Comparison of ENCODE assay signal across 10 mouse cellular contexts in the genomic region with DNA sequence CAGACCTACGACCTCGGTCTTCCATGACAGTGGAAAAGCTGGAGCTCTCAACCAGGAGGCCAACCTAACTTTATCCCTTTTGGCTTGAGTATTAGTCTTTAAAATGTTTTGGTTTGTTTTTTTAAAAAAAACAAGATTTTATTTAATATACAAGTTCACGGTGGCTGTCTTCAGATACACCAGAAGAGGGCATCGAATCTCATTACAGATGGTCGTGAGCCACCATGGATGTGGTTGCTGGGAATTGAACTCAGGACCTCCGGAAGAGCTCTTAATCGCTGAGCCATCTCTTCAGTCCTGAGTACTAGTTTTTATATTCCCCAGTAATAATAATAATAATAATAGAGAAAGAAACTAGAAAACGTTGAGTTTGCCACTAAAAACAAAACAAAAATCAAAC. TPM values are rescaled to one million over a fixed set of nuclear protein-coding genes. Genes with fewer than 3 reads are reported as not detected.
DNase-seq lines count a peak whose midpoint lies in the region; ATAC-seq and TF ChIP-seq lines count a peak whose summit lies in the region.
"Had no signal": no experiment of that assay in that cellular context is flagged by ENCODE, and none has a peak within 500 bp of the region (broad histone marks: within the 10 kb centered on the region; RNA-seq: fewer than 3 reads in every experiment).

No protein-coding gene starts in this region.

- peaks cover 12% of the 10 kb centered on the region for H3K36me3 ChIP-seq in heart, embryonic 11.5 days (ENCODE audit: control insufficient read depth, insufficient read depth, low read length)
- peaks cover 23 to 47% of the 10 kb centered on the region in 2 experiments for H3K36me3 ChIP-seq in CH12.LX (replicated peaks in 1 of 2; ENCODE audit: control insufficient read depth in 1 of 2, insufficient read depth in 1 of 2, low read length in 1 of 2)
- H3K36me3 ChIP-seq in forebrain, embryonic 14.5 days (ENCODE audit: control insufficient read depth, insufficient read depth, low read length) = peaks cover 41% of the 10 kb centered on the region
- peaks cover 51% of the 10 kb centered on the region for H3K36me3 ChIP-seq in liver, embryonic 15.5 days (replicated peaks)

- H3K27ac ChIP-seq in heart, embryonic 11.5 days (ENCODE audit: low read depth, low read length) = no peak overlapping the region
- H3K27ac ChIP-seq in CH12.LX (ENCODE audit: insufficient read depth, low read depth) = no peak overlapping the region
- H3K27ac ChIP-seq in forebrain, embryonic 14.5 days (ENCODE audit: low read depth, low read length) = no peak overlapping the region
- no peak overlapping the region for H3K27ac ChIP-seq in liver, embryonic 15.5 days (replicated peaks)

- in situ Hi-C loops in CH12.LX (cut with MboI; ENCODE audit: low pct_ligation_motif_present, low pct_unique_long_range_greater_than_20kb, low sequenced_read_pairs) = no loop called here

- H3K4me3 ChIP-seq in heart, embryonic 11.5 days (ENCODE audit: low read depth, low read length) = peak overlapping the region; percentile 90
- peak overlapping the region; percentile 35 to 93 (median 86) for H3K4me3 ChIP-seq in CH12.LX (replicated peaks in 1 of 3; ENCODE audit: low read depth in 2 of 3, low read length in 2 of 3, poor library complexity in 1 of 3)
- H3K4me3 ChIP-seq in forebrain, embryonic 14.5 days (ENCODE audit: low read depth, low read length) = peak overlapping the region; percentile 100
- peak overlapping the region; percentile 95 for H3K4me3 ChIP-seq in liver, embryonic 15.5 days (replicated peaks)

- H3K4me2 ChIP-seq in heart, embryonic 11.5 days = peak overlapping the region; percentile 68
- H3K4me2 ChIP-seq in CH12.LX (ENCODE audit: insufficient read depth, low read depth, poor library complexity, severe bottlenecking) = peak overlapping the region; percentile 97
- H3K4me2 ChIP-seq in forebrain, embryonic 14.5 days (ENCODE audit: low read length) = peak overlapping the region; percentile 55
- H3K4me2 ChIP-seq in liver, embryonic 15.5 days = peak overlapping the region; percentile 82

- 0 out of 2 replicates have a peak overlapping the region, but pooled peaks have one; percentile 10 for H3K9ac ChIP-seq in heart, embryonic 11.5 days (ENCODE audit: low read depth, low read length)
- H3K9ac ChIP-seq in CH12.LX (ENCODE audit: insufficient read depth, low read depth) = peak overlapping the region; percentile 90
- H3K9ac ChIP-seq in forebrain, embryonic 14.5 days (ENCODE audit: low read length) = no peak overlapping the region
- H3K9ac ChIP-seq in liver, embryonic 15.5 days = peak overlapping the region; percentile 97; the same call in 1 of the 2 replicates

- DNase-seq in heart, adult 9 months (ENCODE audit: low spot score in 2 of 2) = no peak
- DNase-seq in CH12.LX (ENCODE audit: extremely low read depth) = peak; percentile 12
- DNase-seq in forebrain, embryonic 14.5 days (ENCODE audit: low spot score) = no peak
- DNase-seq in gastrocnemius, postnatal 25 days = no peak
- DNase-seq in layer of hippocampus, postnatal 25 days (ENCODE audit: extremely low spot score in 1 of 2, low spot score in 1 of 2) = no peak
- no peak for DNase-seq in yolk sac, embryonic 10.5 days (ENCODE audit: low spot score)
- DNase-seq: cerebellum, postnatal 36 days had no signal

- no peaks in the 10 kb centered on the region for H3K27me3 ChIP-seq in heart, embryonic 11.5 days (ENCODE audit: control insufficient read depth, insufficient read depth, low read length)
- no peaks in the 10 kb centered on the region for H3K27me3 ChIP-seq in CH12.LX (replicated peaks)
- H3K27me3 ChIP-seq in forebrain, embryonic 14.5 days (replicated peaks; ENCODE audit: control insufficient read depth, insufficient read depth, low read length) = no peaks in the 10 kb centered on the region
- no peaks in the 10 kb centered on the region for H3K27me3 ChIP-seq in liver, embryonic 15.5 days

- H3K4me1 ChIP-seq in heart, embryonic 11.5 days (ENCODE audit: control insufficient read depth, insufficient read depth, low read length) = peaks cover 16% of the 10 kb centered on the region
- peaks cover 15 to 36% of the 10 kb centered on the region in 2 experiments for H3K4me1 ChIP-seq in CH12.LX (ENCODE audit: control insufficient read depth in 1 of 2, insufficient read depth in 2 of 2)
- H3K4me1 ChIP-seq in forebrain, embryonic 14.5 days (ENCODE audit: control insufficient read depth, insufficient read depth, low read length) = peaks cover 21% of the 10 kb centered on the region
- H3K4me1 ChIP-seq in liver, embryonic 15.5 days (replicated peaks) = peaks cover 45% of the 10 kb centered on the region

- dilution Hi-C loops in CH12.LX (cut with MboI; ENCODE audit: extremely low pct_ligation_motif_present, extremely low pct_unique_long_range_greater_than_20kb, low sequenced_read_pairs) = no loop called here

- no peaks in the 10 kb centered on the region for H3K9me3 ChIP-seq in heart, embryonic 11.5 days (replicated peaks; ENCODE audit: control insufficient read depth, low read length)
- H3K9me3 ChIP-seq in CH12.LX (replicated peaks; ENCODE audit: low read length) = no peaks in the 10 kb centered on the region
- H3K9me3 ChIP-seq in forebrain, embryonic 14.5 days (replicated peaks; ENCODE audit: control insufficient read depth, low read length) = no peaks in the 10 kb centered on the region
- H3K9me3 ChIP-seq in liver, embryonic 15.5 days (replicated peaks) = no peaks in the 10 kb centered on the region

- TF ChIP-seq POLR2A in CH12.LX (IDR thresholded peaks at IDR 0.05; ENCODE audit: low read depth, low read length) = no peak

- H3K79me2 ChIP-seq in CH12.LX (replicated peaks; ENCODE audit: control insufficient read depth, extremely low read depth, insufficient read depth, poor library complexity, severe bottlenecking) = peaks cover 57% of the 10 kb centered on the region

- no peak for ATAC-seq in heart, embryonic 11.5 days (replicated peaks; ENCODE audit: insufficient number of reproducible peaks, low FRiP score, low TSS enrichment)
- no peak for ATAC-seq in forebrain, embryonic 14.5 days
- no peak for ATAC-seq in liver, embryonic 15.5 days (ENCODE audit: insufficient read depth)

- TF ChIP-seq CTCF in CH12.LX (conservative IDR thresholded peaks at IDR 0.05 in 1 of 2, IDR thresholded peaks at IDR 0.05 in 1 of 2; ENCODE audit: low read depth in 2 of 2, low read length in 2 of 2) = peak in 1 of 2 experiments; percentile 26; a peak in 2 of 4 replicates

- TF ChIP-seq EP300 in CH12.LX (IDR thresholded peaks at IDR 0.05; ENCODE audit: low read length) = no peak

- 66% methylated on average over 8 of the region's 8 CpGs for WGBS in heart, embryonic 11.5 days (ENCODE audit: insufficient replicate concordance)
- WGBS in forebrain, embryonic 14.5 days = 62% methylated on average over 8 of the region's 8 CpGs
- 55% methylated on average over 8 of the region's 8 CpGs for WGBS in liver, embryonic 15.5 days (ENCODE audit: insufficient replicate concordance)

- no peak for TF ChIP-seq RAD21 in CH12.LX (IDR thresholded peaks at IDR 0.05; ENCODE audit: low read depth, low read length)

TF ChIP-seq in CH12.LX, 34 proteins besides CTCF, POLR2A, EP300 and RAD21 (continues in another document):
- TF ChIP-seq MAFK (IDR thresholded peaks at IDR 0.05; ENCODE audit: insufficient replicate concordance, low read length) (no peak), RCOR1 (conservative IDR thresholded peaks at IDR 0.05; ENCODE audit: low read depth, low read length) (no peak), ZC3H11A (IDR thresholded peaks at IDR 0.05; ENCODE audit: low read depth, low read length) (no peak), ZNF384 (IDR thresholded peaks at IDR 0.05; ENCODE audit: low read depth, low read length) (no peak; the same call in 1 of the 2 replicates), GABPA (IDR thresholded peaks at IDR 0.05; ENCODE audit: insufficient replicate concordance, low read depth, low read length) (no peak)

RNA-seq across cellular contexts. Expression of gene Mgea5, which starts 2.0 kb away (rescaled TPM):
- 40.2 and 48.3 TPM in 2 replicates for polyA plus RNA-seq in heart, embryonic 11.5 days (2014; fragmentation: Nextera tagmentation; extraction: Ambion mirVana)
- total RNA-seq in CH12.LX (2012; rRNA removed) = 63.9 and 69.8 TPM in 2 replicates
- total RNA-seq in CH12.LX (2014; rRNA removed) = 69.4 and 78.7 TPM in 2 replicates
- 66.4 and 68.7 TPM in 2 replicates for polyA plus RNA-seq in CH12.LX (2012; ENCODE audit: insufficient read length, low read depth)
- polyA plus RNA-seq in forebrain, embryonic 14.5 days (2014; fragmentation: Nextera tagmentation; extraction: Ambion mirVana) = 70.2 and 77.0 TPM in 2 replicates
- polyA plus RNA-seq in liver, embryonic 15.5 days (2015; fragmentation: Nextera tagmentation; extraction: Ambion mirVana) = 16.9 and 20.2 TPM in 2 replicates
- total RNA-seq in gastrocnemius, postnatal 25 days (2021) = 10 to 100 TPM; 28.2 to 29.1 TPM
- 100 to 1,000 TPM; 147 to 148 TPM for total RNA-seq in layer of hippocampus, postnatal 25 days (2021)

RNA-seq across cellular contexts. Expression of gene Npm3, which starts 32.3 kb away (rescaled TPM):
- polyA plus RNA-seq in heart, embryonic 11.5 days (2014; fragmentation: Nextera tagmentation; extraction: Ambion mirVana) = 11.4 and 13.6 TPM in 2 replicates
- total RNA-seq in CH12.LX (2012; rRNA removed) (189 and 220 TPM in 2 replicates), CH12.LX (2014; rRNA removed) (225 and 248 TPM in 2 replicates)
- 237 TPM in 2 replicates for polyA plus RNA-seq in CH12.LX (2012; ENCODE audit: insufficient read length, low read depth)
- polyA plus RNA-seq in forebrain, embryonic 14.5 days (2014; fragmentation: Nextera tagmentation; extraction: Ambion mirVana) = 11.7 and 12.7 TPM in 2 replicates
- polyA plus RNA-seq in liver, embryonic 15.5 days (2015; fragmentation: Nextera tagmentation; extraction: Ambion mirVana) = 5.8 and 6.4 TPM in 2 replicates
- total RNA-seq in gastrocnemius, postnatal 25 days (2021) = 10 to 100 TPM; 10.1 to 12.5 TPM
- total RNA-seq in layer of hippocampus, postnatal 25 days (2021) = 10 to 100 TPM; 10.4 to 10.9 TPM

RNA-seq across cellular contexts. Expression of gene Kcnip2, which starts 34.2 kb away (rescaled TPM):
- polyA plus RNA-seq in heart, embryonic 11.5 days (2014; fragmentation: Nextera tagmentation; extraction: Ambion mirVana) = 0.45 and 0.66 TPM in 2 replicates
- total RNA-seq in CH12.LX (2012; rRNA removed) (not detected in 2 replicates), CH12.LX (2014; rRNA removed) (not detected in 2 replicates)
- not detected in 2 replicates for polyA plus RNA-seq in CH12.LX (2012; ENCODE audit: insufficient read length, low read depth)
- 4.6 and 6.8 TPM in 2 replicates for polyA plus RNA-seq in forebrain, embryonic 14.5 days (2014; fragmentation: Nextera tagmentation; extraction: Ambion mirVana)
- polyA plus RNA-seq in liver, embryonic 15.5 days (2015; fragmentation: Nextera tagmentation; extraction: Ambion mirVana) = 2.4 and 2.5 TPM in 2 replicates
- under 1 TPM in 1 of 2 experiments, not detected in 1; 0.29 TPM for total RNA-seq in gastrocnemius, postnatal 25 days (2021)
- total RNA-seq in layer of hippocampus, postnatal 25 days (2021) = 100 to 1,000 TPM; 229 to 230 TPM

RNA-seq across cellular contexts. Expression of gene Fgf8, which starts 39.0 kb away (rescaled TPM):
- polyA plus RNA-seq in heart, embryonic 11.5 days (2014; fragmentation: Nextera tagmentation; extraction: Ambion mirVana) = 0.66 and 0.73 TPM in 2 replicates
- not detected in 2 replicates for total RNA-seq in CH12.LX (2012; rRNA removed)
- total RNA-seq in CH12.LX (2014; rRNA removed) = not detected in 2 replicates
- polyA plus RNA-seq in CH12.LX (2012; ENCODE audit: insufficient read length, low read depth) = not detected in 2 replicates
- polyA plus RNA-seq in forebrain, embryonic 14.5 days (2014; fragmentation: Nextera tagmentation; extraction: Ambion mirVana) = 0.88 and 2.4 TPM in 2 replicates
- polyA plus RNA-seq in liver, embryonic 15.5 days (2015; fragmentation: Nextera tagmentation; extraction: Ambion mirVana) = not detected in 2 replicates
- total RNA-seq in gastrocnemius, postnatal 25 days (2021) = not detected
- not detected for total RNA-seq in layer of hippocampus, postnatal 25 days (2021)
- total RNA-seq: left cerebral cortex, postnatal 25 days had no signal

Comparison
In these comparisons a context has a peak if more than half of its experiments do, and no peak if none do; other contexts are left out.
1. RNA of gene Npm3, which starts 32.3 kb away (polyA plus RNA-seq): 237 TPM in CH12.LX; 11.7 to 12.7 TPM in forebrain, embryonic 14.5 days, 11.4 to 13.6 TPM in heart, embryonic 11.5 days and 5.8 to 6.4 TPM in liver, embryonic 15.5 days; every median in the first group is over 10 times any median in the second.
2. Peak in every context shown above with its lines, with median percentiles within 50 percentile points of each other: H3K4me2 ChIP-seq and H3K4me3 ChIP-seq.